Mouse (Mus musculus): ENCODE data around the gene Abtb1. TPM values are rescaled to one million over a fixed set of nuclear protein-coding genes. Genes with fewer than 3 reads are reported as not detected.
A peak's percentile ranks its signal among the peaks of the same experiment; 100 is the strongest.

Gene Abtb1
- polyA plus RNA-seq, 1 experiment from 2014 or later = 28.8 TPM

DNA sequence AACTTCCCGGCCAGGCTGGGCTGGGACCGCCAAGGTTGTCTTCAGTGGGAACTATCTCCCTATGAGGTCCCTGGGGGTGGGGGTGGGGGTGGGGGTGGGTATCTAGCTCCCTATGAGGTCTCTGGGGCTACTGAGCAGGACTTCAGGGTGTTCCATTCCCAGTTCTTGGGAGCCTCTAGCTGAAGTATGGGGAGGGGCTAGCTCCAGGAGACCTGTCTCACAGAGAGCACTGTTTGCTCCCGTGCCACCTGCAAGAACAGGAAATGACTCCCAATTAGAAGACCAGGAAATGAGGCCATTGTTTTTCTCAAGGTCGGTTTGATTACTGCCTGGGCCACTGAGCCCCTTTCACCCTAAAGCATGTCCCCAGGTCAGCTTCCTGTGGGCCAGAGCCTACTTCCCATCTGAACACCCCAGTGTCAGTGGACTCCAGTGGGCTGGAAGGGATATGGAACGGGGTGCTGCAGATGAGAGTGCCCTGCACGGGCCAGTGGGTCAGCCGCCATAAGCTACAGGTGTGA is 29.8 kb downstream of the Abtb1 start:
- no peak for ATAC-seq (ENCODE audit: insufficient number of reproducible peaks, insufficient read depth, low FRiP score, low TSS enrichment)
- 0 out of 2 replicates have a peak, but pooled peaks cover 4% of the 10 kb centered on the region for H3K27me3 ChIP-seq
- no peak overlapping the region for H3K9ac ChIP-seq
- no peaks in the 10 kb centered on the region for H3K9me3 ChIP-seq
- no peak overlapping the region for H3K4me3 ChIP-seq
- 47% methylated on average over 7 of the region's 7 CpGs for WGBS
- H3K4me2 ChIP-seq (replicated peaks) = no peak overlapping the region
- H3K4me1 ChIP-seq = peaks cover 23% of the 10 kb centered on the region; the same call in 1 of the 2 replicates
- no peaks in the 10 kb centered on the region for H3K36me3 ChIP-seq
- H3K27ac ChIP-seq = no peak overlapping the region

DNA sequence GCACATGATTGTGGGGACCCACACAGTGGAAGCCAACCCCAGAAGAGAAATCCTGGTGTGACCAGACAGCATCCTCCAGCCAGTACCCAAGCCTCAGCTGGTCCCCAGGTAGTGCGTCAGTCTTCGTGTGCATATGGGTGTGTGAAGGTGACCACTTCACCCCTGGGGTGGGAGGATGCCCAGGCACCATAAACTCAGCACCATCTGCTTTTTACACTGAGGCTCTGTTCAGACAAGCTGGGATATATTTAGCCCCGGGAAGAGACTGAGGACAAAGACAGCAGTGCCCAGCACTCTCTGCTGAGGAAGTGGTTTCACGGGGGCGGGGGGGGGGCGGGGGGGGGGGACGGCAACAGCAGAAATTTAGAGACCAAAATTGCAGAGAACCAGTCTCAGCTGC is 30.4 kb downstream of the Abtb1 start:
- peaks cover 23% of the 10 kb centered on the region; the same call in 1 of the 2 replicates for H3K4me1 ChIP-seq
- 47% methylated on average over 6 of the region's 7 CpGs for WGBS

DNA sequence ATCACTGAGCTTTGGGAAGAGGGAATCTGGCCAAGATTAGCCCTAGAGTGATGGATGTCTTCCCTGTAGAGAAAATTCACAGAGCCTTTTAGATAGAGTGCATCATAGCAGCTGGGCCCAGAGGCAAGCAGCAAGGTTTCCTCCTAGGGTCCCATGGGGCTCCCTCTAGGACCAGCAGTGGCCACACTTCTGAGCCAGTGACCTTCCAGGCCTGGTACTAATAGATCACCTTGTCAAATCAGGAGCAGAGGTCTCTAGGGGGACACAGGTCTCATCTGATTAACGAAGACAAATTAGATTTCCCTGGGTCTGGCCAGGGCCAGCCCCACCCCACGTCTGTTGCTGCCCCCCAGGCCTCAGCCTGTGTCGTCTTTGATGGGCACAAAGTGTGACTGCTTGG is 31.5 kb downstream of the Abtb1 start:
- Histone ChIP-seq H3K27ac (no peak overlapping the region), H3K9ac (no peak overlapping the region), H3K4me1 (peaks cover 23% of the 10 kb centered on the region; the same call in 1 of the 2 replicates), H3K36me3 (no peaks in the 10 kb centered on the region), H3K9me3 (no peaks in the 10 kb centered on the region), H3K4me2 (replicated peaks) (no peak overlapping the region), H3K4me3 (no peak overlapping the region), H3K27me3 (0 out of 2 replicates have a peak, but pooled peaks cover 4% of the 10 kb centered on the region)
- ATAC-seq (ENCODE audit: insufficient number of reproducible peaks, insufficient read depth, low FRiP score, low TSS enrichment) = 0 out of 2 replicates have a peak, but pooled peaks have one; percentile 23
- WGBS = 48% methylated on average over 3 of the region's 3 CpGs

More for the DNA sequence above, 30.4 kb downstream of the Abtb1 start:
- H3K4me2 ChIP-seq (replicated peaks) = no peak overlapping the region
- no peak overlapping the region for H3K9ac ChIP-seq
- H3K27me3 ChIP-seq = 0 out of 2 replicates have a peak, but pooled peaks cover 4% of the 10 kb centered on the region
- no peaks in the 10 kb centered on the region for H3K36me3 ChIP-seq
- H3K9me3 ChIP-seq = no peaks in the 10 kb centered on the region
- no peak overlapping the region for H3K27ac ChIP-seq
- H3K4me3 ChIP-seq = no peak overlapping the region
- ATAC-seq (ENCODE audit: insufficient number of reproducible peaks, insufficient read depth, low FRiP score, low TSS enrichment) = no peak

DNA sequence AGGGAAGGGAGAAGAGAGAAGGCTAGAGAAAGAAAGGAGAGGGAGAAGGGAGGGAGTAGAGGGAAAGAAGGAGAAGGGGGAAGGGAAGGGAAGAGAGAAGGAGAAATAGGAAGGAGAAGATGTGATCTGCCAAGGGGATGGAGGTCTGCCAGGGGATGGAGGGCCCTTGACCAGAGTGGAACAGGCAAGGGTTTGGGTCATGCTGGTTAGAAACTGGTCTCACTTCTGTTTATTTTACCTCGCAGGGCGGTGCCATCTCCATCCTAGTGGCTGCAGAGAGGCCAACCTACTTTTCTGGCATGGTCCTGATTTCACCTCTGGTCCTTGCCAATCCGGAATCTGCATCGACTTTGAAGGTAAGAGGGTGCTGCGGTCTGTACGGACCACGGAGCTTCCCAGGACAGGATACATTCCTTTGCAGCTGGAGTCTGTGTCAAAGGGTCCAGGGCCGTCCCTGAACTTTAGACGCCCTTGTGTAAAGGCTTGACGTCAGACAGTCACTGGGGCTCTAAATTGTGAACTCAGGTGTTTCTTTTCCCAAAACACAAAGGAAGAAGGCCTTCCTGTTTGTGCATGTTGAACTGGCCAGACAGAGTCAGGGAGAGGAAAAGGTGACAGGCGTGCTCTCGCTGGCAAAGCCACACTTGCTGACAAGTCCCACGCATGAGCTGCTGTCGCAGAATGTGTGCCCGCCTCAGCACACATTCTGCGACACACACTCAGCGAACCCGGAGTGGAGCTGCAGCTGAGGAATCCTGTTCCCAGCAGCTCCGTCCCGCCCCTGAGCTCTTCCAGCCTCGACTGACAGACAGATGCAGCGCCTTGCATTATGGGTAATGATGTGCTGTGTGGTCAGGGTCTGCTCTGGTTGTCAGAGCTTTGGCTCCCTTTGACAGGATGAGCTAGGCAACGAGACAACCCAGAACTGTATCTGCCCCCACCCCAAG is 32.4 kb downstream of the Abtb1 start:
- H3K9me3 ChIP-seq = no peaks in the 10 kb centered on the region
- WGBS = 63% methylated on average over 23 of the region's 23 CpGs
- no peak overlapping the region for H3K27ac ChIP-seq
- no peak overlapping the region for H3K4me2 ChIP-seq (replicated peaks)
- H3K4me1 ChIP-seq = peaks cover 23% of the 10 kb centered on the region; the same call in 1 of the 2 replicates
- H3K27me3 ChIP-seq = 0 out of 2 replicates have a peak, but pooled peaks cover 4% of the 10 kb centered on the region
- no peak overlapping the region for H3K9ac ChIP-seq
- no peak overlapping the region for H3K4me3 ChIP-seq
- no peaks in the 10 kb centered on the region for H3K36me3 ChIP-seq
- ATAC-seq (ENCODE audit: insufficient number of reproducible peaks, insufficient read depth, low FRiP score, low TSS enrichment) = 0 out of 2 replicates have a peak, but pooled peaks have one; percentile 13

DNA sequence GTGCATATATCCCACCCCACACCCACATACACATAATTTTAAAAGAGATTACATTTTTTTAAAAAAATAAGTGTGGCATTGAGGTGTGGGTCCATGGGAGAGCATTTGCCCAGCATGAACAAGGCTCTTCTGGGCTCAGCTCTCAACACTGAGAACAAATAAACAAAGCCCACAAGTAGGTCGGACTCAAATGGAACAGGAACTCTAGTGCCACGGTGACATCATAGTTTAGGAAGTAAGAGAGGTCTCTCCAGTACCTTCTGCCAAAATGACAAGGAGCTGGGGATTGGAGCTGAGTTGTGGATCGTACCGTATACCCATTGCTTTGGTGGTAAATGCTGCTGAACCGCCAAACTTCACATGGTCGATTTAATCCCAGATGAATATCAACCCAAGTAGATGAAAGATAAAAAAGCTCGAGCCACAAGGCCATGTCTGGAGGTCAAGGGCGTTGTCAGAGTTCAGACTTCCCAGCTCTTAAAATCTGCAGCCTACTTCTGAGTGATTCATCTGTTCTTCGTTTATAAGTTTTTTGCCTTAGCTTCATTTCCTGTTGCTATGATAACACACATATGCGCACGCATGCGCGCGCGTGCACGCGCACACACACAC is 36.7 kb downstream of the Abtb1 start:
- no peak for ATAC-seq (ENCODE audit: insufficient number of reproducible peaks, insufficient read depth, low FRiP score, low TSS enrichment)
- H3K27ac ChIP-seq = no peak overlapping the region
- 83% methylated on average over 17 of the region's 17 CpGs for WGBS
- H3K27me3 ChIP-seq = no peaks in the 10 kb centered on the region; the same call in 1 of the 2 replicates
- H3K4me1 ChIP-seq = peaks cover 16% of the 10 kb centered on the region; the same call in 1 of the 2 replicates
- H3K36me3 ChIP-seq = no peaks in the 10 kb centered on the region
- H3K4me3 ChIP-seq = no peak overlapping the region
- H3K9ac ChIP-seq = no peak overlapping the region
- no peak overlapping the region for H3K4me2 ChIP-seq (replicated peaks)
- no peaks in the 10 kb centered on the region for H3K9me3 ChIP-seq

DNA sequence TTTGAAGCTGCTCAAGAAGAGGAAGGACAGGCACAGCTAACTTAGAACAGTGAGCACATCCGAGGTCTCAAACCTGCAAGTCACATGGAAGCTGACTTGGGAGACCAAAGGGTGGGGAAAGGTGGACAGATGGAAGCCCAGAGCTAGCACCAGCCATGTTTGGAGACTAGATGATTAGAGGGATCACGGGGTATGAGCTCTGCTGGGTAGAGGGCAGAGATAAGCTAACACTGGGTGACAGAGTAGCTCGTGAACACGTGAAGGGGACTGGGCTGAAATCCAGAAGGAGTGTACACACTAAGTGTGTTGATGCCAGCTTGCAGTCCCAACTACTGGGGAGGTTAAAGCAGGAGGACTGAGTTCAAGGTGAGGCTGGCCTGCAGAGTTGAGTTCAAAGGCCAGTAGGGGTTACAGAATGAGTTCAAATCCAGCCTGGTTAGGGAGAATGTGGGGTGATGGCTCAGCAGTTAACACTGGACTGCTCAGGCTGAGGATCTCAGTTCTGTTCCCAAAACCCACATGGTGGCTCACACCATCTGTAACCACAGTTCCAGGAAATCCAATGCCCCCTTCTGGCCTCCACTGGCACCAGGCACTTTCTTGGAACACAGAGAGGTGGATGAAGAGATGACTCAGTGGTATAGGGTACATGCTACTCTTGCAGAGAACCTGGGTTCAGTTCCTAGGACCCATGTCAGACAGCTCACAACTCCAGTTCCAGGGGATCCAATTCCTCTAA is 37.7 kb downstream of the Abtb1 start:
- H3K9ac ChIP-seq = no peak overlapping the region
- no peak overlapping the region for H3K4me2 ChIP-seq (replicated peaks)
- no peaks in the 10 kb centered on the region for H3K9me3 ChIP-seq
- H3K4me1 ChIP-seq = peaks cover 12% of the 10 kb centered on the region; the same call in 1 of the 2 replicates
- H3K36me3 ChIP-seq = no peaks in the 10 kb centered on the region
- H3K4me3 ChIP-seq = no peak overlapping the region
- WGBS = 80% methylated on average over 4 of the region's 4 CpGs
- H3K27ac ChIP-seq = no peak overlapping the region
- no peak for ATAC-seq (ENCODE audit: insufficient number of reproducible peaks, insufficient read depth, low FRiP score, low TSS enrichment)
- no peaks in the 10 kb centered on the region; the same call in 1 of the 2 replicates for H3K27me3 ChIP-seq

DNA sequence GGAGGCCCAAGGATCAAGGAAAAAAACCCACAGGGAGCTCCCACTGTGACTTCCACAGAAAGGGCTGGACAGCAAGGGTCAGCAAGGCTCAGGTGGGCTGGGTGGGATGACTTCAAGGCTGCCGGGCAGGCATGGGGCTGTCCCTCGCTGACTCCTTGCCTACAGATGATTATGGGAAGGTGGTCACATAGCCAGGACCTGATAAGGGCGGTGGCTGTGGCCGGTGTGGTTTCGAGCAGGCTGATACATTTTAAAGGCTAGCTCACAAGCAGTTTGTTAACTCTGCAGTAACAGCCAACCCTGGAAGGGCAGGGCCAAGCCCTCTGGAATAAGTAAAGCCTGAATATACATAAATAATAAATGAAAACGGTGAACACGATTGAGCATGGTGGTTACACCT is 38.7 kb downstream of the Abtb1 start:
- H3K4me2 ChIP-seq (replicated peaks) = no peak overlapping the region
- peaks cover 12% of the 10 kb centered on the region; the same call in 1 of the 2 replicates for H3K4me1 ChIP-seq
- no peak overlapping the region for H3K9ac ChIP-seq
- H3K36me3 ChIP-seq = no peaks in the 10 kb centered on the region
- no peak for ATAC-seq (ENCODE audit: insufficient number of reproducible peaks, insufficient read depth, low FRiP score, low TSS enrichment)
- no peak overlapping the region for H3K27ac ChIP-seq
- 81% methylated on average over 7 of the region's 7 CpGs for WGBS
- no peaks in the 10 kb centered on the region for H3K9me3 ChIP-seq
- no peaks in the 10 kb centered on the region; the same call in 1 of the 2 replicates for H3K27me3 ChIP-seq
- no peak overlapping the region for H3K4me3 ChIP-seq

DNA sequence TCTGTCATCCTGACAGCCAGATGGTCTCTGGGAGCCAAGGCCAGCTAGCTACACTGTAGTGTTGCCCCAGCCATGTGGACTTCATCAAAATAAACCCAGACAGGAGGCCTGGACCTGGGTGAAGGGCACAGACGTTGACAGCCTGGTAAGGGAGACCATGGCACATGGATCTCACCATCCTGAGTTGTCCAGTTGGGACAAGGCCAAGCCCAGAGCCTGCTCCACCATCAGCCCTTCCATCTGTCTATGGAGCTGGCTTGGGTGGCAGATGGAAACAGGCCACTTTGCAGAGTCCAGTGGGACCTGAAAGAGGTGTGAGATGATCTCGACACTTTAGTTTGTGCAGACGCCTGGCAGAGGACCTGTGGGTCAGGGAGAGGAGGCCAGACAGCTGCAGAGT is 41.0 kb downstream of the Abtb1 start:
- H3K9ac ChIP-seq = no peak overlapping the region
- no peak; the same call in 1 of the 2 replicates for ATAC-seq (ENCODE audit: insufficient number of reproducible peaks, insufficient read depth, low FRiP score, low TSS enrichment)
- H3K27me3 ChIP-seq = no peaks in the 10 kb centered on the region; the same call in 1 of the 2 replicates
- 0 out of 2 replicates have a peak overlapping the region, but pooled peaks have one; percentile 17 for H3K27ac ChIP-seq
- no peaks in the 10 kb centered on the region for H3K36me3 ChIP-seq
- H3K9me3 ChIP-seq = no peaks in the 10 kb centered on the region
- H3K4me3 ChIP-seq = no peak overlapping the region
- H3K4me2 ChIP-seq (replicated peaks) = no peak overlapping the region
- H3K4me1 ChIP-seq = peaks cover 12% of the 10 kb centered on the region; the same call in 1 of the 2 replicates
- 34% methylated on average over 3 of the region's 3 CpGs for WGBS

DNA sequence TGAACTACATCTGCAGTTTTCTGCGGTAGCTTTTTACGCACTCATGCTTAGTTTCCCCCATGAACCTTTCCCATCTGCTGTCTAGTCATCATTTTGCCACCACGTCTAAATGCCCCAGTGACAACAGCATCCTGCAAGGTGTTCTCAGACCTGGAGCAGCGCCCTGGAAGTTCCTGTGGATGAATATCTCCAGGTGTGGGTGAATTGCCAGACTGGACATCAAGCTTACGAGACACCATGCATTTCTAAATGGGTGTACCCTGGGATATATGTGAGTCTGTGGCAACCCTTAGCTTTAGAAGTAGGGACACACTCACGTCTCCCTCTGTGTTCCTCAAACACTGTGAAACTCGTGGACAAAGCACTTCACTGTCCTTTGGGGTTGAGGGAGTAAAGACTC is 41.6 kb downstream of the Abtb1 start:
- no peak for ATAC-seq (ENCODE audit: insufficient number of reproducible peaks, insufficient read depth, low FRiP score, low TSS enrichment)
- Histone ChIP-seq H3K4me2 (replicated peaks) (no peak overlapping the region), H3K9me3 (no peaks in the 10 kb centered on the region), H3K27me3 (no peaks in the 10 kb centered on the region; the same call in 1 of the 2 replicates), H3K9ac (no peak overlapping the region), H3K4me3 (no peak overlapping the region), H3K4me1 (peaks cover 12% of the 10 kb centered on the region; the same call in 1 of the 2 replicates), H3K36me3 (no peaks in the 10 kb centered on the region), H3K27ac (no peak overlapping the region)
- WGBS = 78% methylated on average over 7 of the region's 7 CpGs

DNA sequence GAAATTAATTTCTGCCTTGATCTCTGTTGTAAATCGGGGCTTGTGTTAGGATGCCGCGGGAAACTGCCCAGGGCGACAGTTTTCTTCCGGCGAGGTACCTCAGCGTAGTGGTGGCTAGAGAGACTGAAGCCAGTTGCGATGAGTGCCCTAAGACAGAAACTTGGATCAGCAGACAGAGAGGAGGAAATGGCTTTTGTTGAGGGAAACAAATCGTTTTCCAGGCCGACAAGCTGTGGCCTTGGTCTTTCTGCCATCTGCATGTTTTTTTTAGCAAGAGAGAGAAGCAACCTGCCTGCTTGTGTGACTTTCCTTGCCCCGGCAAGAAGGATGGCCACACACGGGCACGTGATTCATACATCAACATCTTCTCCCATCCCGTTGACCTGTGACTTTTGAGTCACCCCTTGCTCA is 47.2 kb downstream of the Abtb1 start:
- H3K9ac ChIP-seq = no peak overlapping the region
- peaks cover 5% of the 10 kb centered on the region for H3K4me1 ChIP-seq
- 50% methylated on average over 14 of the region's 14 CpGs for WGBS
- ATAC-seq (ENCODE audit: insufficient number of reproducible peaks, insufficient read depth, low FRiP score, low TSS enrichment) = no peak
- no peak overlapping the region for H3K27ac ChIP-seq
- H3K4me2 ChIP-seq (replicated peaks) = no peak overlapping the region
- no peaks in the 10 kb centered on the region for H3K9me3 ChIP-seq
- no peak overlapping the region for H3K4me3 ChIP-seq
- H3K36me3 ChIP-seq = no peaks in the 10 kb centered on the region
- no peaks in the 10 kb centered on the region for H3K27me3 ChIP-seq

DNA sequence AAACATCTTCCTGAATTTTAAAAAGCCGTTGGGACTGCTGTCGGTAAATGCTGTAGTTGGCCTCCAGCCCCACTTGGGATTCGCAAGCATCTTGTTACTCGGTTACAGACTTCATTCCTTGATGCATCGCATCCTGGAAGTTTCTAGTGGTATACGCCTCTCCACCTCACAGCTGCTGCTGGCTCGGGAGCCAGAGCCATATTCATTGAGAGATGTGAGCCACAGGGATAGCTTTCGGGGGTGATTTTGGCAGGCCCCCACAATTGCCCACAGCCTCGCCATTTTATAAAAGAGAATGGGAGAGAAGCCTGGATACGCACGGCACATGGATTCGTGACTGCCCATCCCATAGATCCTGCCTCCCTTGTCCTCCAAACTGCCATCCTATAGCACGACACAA is 47.9 kb downstream of the Abtb1 start:
- Histone ChIP-seq H3K9me3 (no peaks in the 10 kb centered on the region), H3K4me2 (replicated peaks) (no peak overlapping the region), H3K27me3 (no peaks in the 10 kb centered on the region), H3K4me1 (peaks cover 5% of the 10 kb centered on the region), H3K9ac (no peak overlapping the region), H3K4me3 (no peak overlapping the region), H3K27ac (no peak overlapping the region), H3K36me3 (no peaks in the 10 kb centered on the region)
- no peak for ATAC-seq (ENCODE audit: insufficient number of reproducible peaks, insufficient read depth, low FRiP score, low TSS enrichment)
- WGBS = 73% methylated on average over 13 of the region's 13 CpGs
